Mouse (Mus musculus) hindbrain, embryonic 14.5 days (tissue): ENCODE data around the gene Svs3b. TPM values are rescaled to one million over a fixed set of nuclear protein-coding genes. Genes with fewer than 3 reads are reported as not detected.
"Not testable (repeated sequence)": the region's sequence is repeated elsewhere in the genome, so short reads cannot be mapped to it uniquely, and the experiment has no call there.

Experiments used
- ATAC-seq: fragments of 200-750 bp; cut with Nextera tagmentation; 2 replicates; pipeline ENCODE4 v1.8.0; 2017; ENCODE audit warnings: moderate number of reproducible peaks, mild to moderate bottlenecking, moderate TSS enrichment, moderate library complexity; ENCODE audit not compliant: low FRiP score
- DNase-seq: peaks from one replicate; pipeline ENCODE4 v3.0.0-alpha.2; 2015; ENCODE audit warnings: low spot score
- H3K27ac ChIP-seq: fragments of 300-500 bp; sonication (generic); 2 replicates; pipeline ENCODE4 v1.5.1; 2014; ENCODE audit warnings: mild to moderate bottlenecking, moderate library complexity
- H3K27me3 ChIP-seq: fragments of 300-500 bp; sonication (generic); 2 replicates; pipeline ENCODE4 v1.6.1; 2014; ENCODE audit warnings: mild to moderate bottlenecking, low read length, mixed read lengths; ENCODE audit not compliant: control insufficient read depth, insufficient read depth
- H3K36me3 ChIP-seq: fragments of 300-500 bp; sonication (generic); replicated peaks from 2 replicates; pipeline ENCODE4 v1.6.1; 2014; ENCODE audit not compliant: control insufficient read depth, insufficient read depth
- H3K4me1 ChIP-seq: fragments of 300-500 bp; sonication (generic); replicated peaks from 2 replicates; pipeline ENCODE4 v1.6.1; 2014; ENCODE audit warnings: antibody characterized with exemption, low read length, mixed read lengths; ENCODE audit not compliant: control insufficient read depth, insufficient read depth
- H3K4me2 ChIP-seq: fragments of 300-500 bp; sonication (generic); replicated peaks from 2 replicates; pipeline ENCODE4 v1.6.1; 2014; ENCODE audit warnings: mild to moderate bottlenecking, moderate library complexity
- H3K4me3 ChIP-seq: fragments of 300-500 bp; sonication (generic); replicated peaks from 2 replicates; pipeline ENCODE4 v1.5.1; 2014; ENCODE audit warnings: mild to moderate bottlenecking, low read length
- H3K9ac ChIP-seq: fragments of 300-500 bp; sonication (generic); 2 replicates; pipeline ENCODE4 v1.6.1; 2014
- H3K9me3 ChIP-seq: fragments of 300-500 bp; sonication (generic); 2 replicates; pipeline ENCODE4 v1.6.1; 2016; ENCODE audit warnings: low read length; ENCODE audit not compliant: control insufficient read depth
- WGBS: fragments of 180-500 bp; shearing (Covaris S2); extraction: QIAGEN DNeasy Blood & Tissue Kit; methylation state at CpG from one replicate; pipeline ENCODE4 v1.1.7; 2014; 5-methylcytosine and 5-hydroxymethylcytosine counted together
- polyA plus RNA-seq: library from polyadenylated mRNA; unstranded; fragments of >200 nt; fragmentation: Nextera tagmentation; extraction: Ambion mirVana; gene quantifications from 2 replicates; pipeline ENCODE4 v1.2.1, GENCODE M21; 2014

Gene Svs3b
- not detected in 2 replicates for polyA plus RNA-seq

DNA sequence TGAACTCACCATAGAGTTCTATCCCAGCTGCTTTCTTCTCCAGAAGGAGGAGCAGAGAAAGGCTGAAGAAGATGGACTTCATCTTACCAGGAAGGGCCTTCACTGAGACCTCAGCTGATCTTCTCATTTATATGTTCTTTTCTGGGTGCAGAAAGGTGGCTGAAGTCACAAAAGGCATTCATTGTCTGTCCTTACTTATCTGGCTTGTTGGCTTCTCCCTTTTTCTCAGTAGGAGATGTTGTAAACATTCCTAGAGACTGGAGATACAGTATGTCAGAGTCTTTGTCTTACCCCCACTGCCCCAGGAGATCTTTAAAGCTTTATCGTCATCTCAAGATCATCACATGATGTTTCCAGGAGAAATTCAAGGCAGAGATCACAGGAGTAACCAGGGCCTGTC, at the start of gene Svs3b:
Gene Svs3b, minus strand, starts transcription at position 101 of the 400 bp plus-strand sequence.
- not testable (repeated sequence) for H3K9ac ChIP-seq, H3K4me1 ChIP-seq, H3K4me3 ChIP-seq, H3K27ac ChIP-seq, H3K9me3 ChIP-seq, DNase-seq, H3K36me3 ChIP-seq, ATAC-seq, H3K4me2 ChIP-seq, H3K27me3 ChIP-seq
- 81% methylated on average over 1 of the region's 1 CpGs for WGBS

- WGBS, result 79% methylated on average over 1 of the region's 1 CpGs
- H3K9me3 ChIP-seq, H3K9ac ChIP-seq, DNase-seq, H3K4me3 ChIP-seq, ATAC-seq, H3K4me2 ChIP-seq, H3K27ac ChIP-seq, H3K27me3 ChIP-seq, H3K4me1 ChIP-seq, H3K36me3 ChIP-seq: not testable (repeated sequence)
These were observed 32.5 kb upstream of the Svs3b start, which contains the start of gene Svs3a for GRCm38 (mm10) chr2:164288968-164289367. TSS of gene Svs3a (plus strand) at chr2:164289268.

GRCm38 (mm10) chr2:164278359-164278758, 21.9 kb upstream of the Svs3b start, which contains the start of gene Svs4:
TSS of gene Svs4 (minus strand) at chr2:164278459.
- WGBS, result 95% methylated on average over 4 of the region's 4 CpGs
- no peak for ATAC-seq

GRCm38 (mm10) chr2:164238366-164238765, 18.1 kb downstream of the Svs3b start, which contains the start of gene Svs2:
TSS of gene Svs2 (minus strand) at chr2:164238466.
- Histone ChIP-seq H3K27me3 (no peaks in the 10 kb centered on the region), H3K27ac (no peak within 1 kb of the TSS), H3K4me3 (no peak within 1 kb of the TSS), H3K9me3 (no peaks in the 10 kb centered on the region), H3K4me2 (no peak within 1 kb of the TSS), H3K36me3 (no peaks in the 10 kb centered on the region), H3K4me1 (no peaks in the 10 kb centered on the region), H3K9ac (no peak within 1 kb of the TSS)
- ATAC-seq (no peak), DNase-seq (no peak)
- WGBS, result 87% methylated on average over 3 of the region's 3 CpGs

More at GRCm38 (mm10) chr2:164278359-164278758, 21.9 kb upstream of the Svs3b start, which contains the start of gene Svs4:
- no peaks in the 10 kb centered on the region for H3K9me3 ChIP-seq
- no peaks in the 10 kb centered on the region for H3K36me3 ChIP-seq
- H3K4me2 ChIP-seq, result no peak within 1 kb of the TSS
- H3K4me3 ChIP-seq, result no peak within 1 kb of the TSS
- H3K9ac ChIP-seq, result no peak within 1 kb of the TSS
- DNase-seq, result no peak
- H3K27me3 ChIP-seq, result no peaks in the 10 kb centered on the region
- H3K4me1 ChIP-seq, result no peaks in the 10 kb centered on the region
- H3K27ac ChIP-seq, result no peak within 1 kb of the TSS

GRCm38 (mm10) chr2:164232671-164233070, 23.8 kb downstream of the Svs3b start:
- H3K27ac ChIP-seq, result no peak overlapping the region
- no peak overlapping the region for H3K4me2 ChIP-seq
- 89% methylated on average over 8 of the region's 8 CpGs for WGBS
- H3K9ac ChIP-seq, result no peak overlapping the region
- no peaks in the 10 kb centered on the region for H3K36me3 ChIP-seq
- DNase-seq, result no peak
- no peak for ATAC-seq
- no peaks in the 10 kb centered on the region for H3K4me1 ChIP-seq
- no peak overlapping the region for H3K4me3 ChIP-seq
- H3K27me3 ChIP-seq, result no peaks in the 10 kb centered on the region
- H3K9me3 ChIP-seq, result no peaks in the 10 kb centered on the region

- Histone ChIP-seq H3K9me3 (no peaks in the 10 kb centered on the region), H3K9ac (no peak overlapping the region), H3K4me3 (no peak overlapping the region), H3K36me3 (no peaks in the 10 kb centered on the region), H3K4me1 (no peaks in the 10 kb centered on the region), H3K27ac (no peak overlapping the region), H3K4me2 (no peak overlapping the region), H3K27me3 (no peaks in the 10 kb centered on the region)
- no peak for DNase-seq
- 94% methylated on average over 8 of the region's 8 CpGs for WGBS
- no peak for ATAC-seq
These were observed 27.9 kb downstream of the Svs3b start for GRCm38 (mm10) chr2:164228361-164229070.

DNA sequence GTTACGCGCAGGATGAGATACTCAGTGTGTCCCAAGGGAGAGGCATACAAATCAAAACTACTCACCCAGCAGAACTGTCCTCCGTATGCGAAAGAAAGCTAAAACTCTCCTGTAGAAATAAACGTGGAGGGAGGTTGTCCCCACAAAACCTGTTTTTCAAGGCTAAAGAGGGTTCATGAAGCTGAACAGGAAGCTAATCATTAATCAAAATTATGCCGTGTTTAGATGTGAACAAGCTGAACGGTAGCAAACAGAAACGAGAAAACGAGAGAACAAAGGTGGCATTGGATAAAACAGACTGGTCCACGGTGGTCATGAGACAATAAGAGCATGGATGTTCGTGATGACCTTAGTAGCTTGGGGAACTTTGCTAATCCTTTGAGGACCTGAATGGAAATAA, 34.9 kb downstream of the Svs3b start, which contains the start of gene Wfdc15b:
Gene Wfdc15b, minus strand, starts transcription at position 139 of the 400 bp plus-strand sequence.
- no peaks in the 10 kb centered on the region for H3K27me3 ChIP-seq
- no peak within 1 kb of the TSS for H3K4me3 ChIP-seq
- no peak within 1 kb of the TSS for H3K4me2 ChIP-seq
- no peak for DNase-seq
- WGBS, result 85% methylated on average over 11 of the region's 11 CpGs
- ATAC-seq, result no peak
- no peaks in the 10 kb centered on the region for H3K36me3 ChIP-seq
- H3K4me1 ChIP-seq, result no peaks in the 10 kb centered on the region
- H3K9ac ChIP-seq, result no peak within 1 kb of the TSS
- no peak within 1 kb of the TSS for H3K27ac ChIP-seq
- no peaks in the 10 kb centered on the region for H3K9me3 ChIP-seq

GRCm38 (mm10) chr2:164219295-164219694, 37.1 kb downstream of the Svs3b start:
- 90% methylated on average over 9 of the region's 9 CpGs for WGBS
- Histone ChIP-seq H3K9ac (no peak overlapping the region), H3K36me3 (no peaks in the 10 kb centered on the region), H3K9me3 (no peaks in the 10 kb centered on the region), H3K4me2 (no peak overlapping the region), H3K4me3 (no peak overlapping the region), H3K27ac (no peak overlapping the region), H3K4me1 (no peaks in the 10 kb centered on the region), H3K27me3 (no peaks in the 10 kb centered on the region)
- DNase-seq (no peak), ATAC-seq (no peak)

DNA sequence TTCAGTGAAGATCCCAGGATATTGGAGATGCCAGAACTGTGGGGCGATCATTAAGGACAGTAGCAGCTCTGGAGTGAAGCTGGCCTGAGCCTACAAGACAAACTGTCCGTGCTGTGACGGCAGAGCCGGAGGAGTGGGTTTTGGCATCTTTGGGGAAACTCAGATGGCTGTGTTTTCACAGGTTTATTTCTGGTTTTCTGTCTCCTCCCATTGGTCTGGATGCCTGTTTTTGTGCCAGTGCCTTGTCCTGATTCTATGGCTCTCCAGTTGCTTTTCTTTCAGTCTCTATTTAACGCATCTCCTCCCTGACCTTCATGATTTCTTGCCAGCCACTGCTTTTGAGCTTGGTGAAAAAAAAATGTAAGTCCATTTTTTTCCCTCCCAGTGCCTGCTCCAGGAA, 43.7 kb downstream of the Svs3b start:
- no peaks in the 10 kb centered on the region for H3K36me3 ChIP-seq
- no peak overlapping the region for H3K9ac ChIP-seq
- ATAC-seq (no peak), DNase-seq (no peak)
- WGBS, result 83% methylated on average over 5 of the region's 5 CpGs
- no peak overlapping the region for H3K4me3 ChIP-seq
- no peak overlapping the region for H3K27ac ChIP-seq
- H3K4me2 ChIP-seq, result no peak overlapping the region
- no peaks in the 10 kb centered on the region for H3K27me3 ChIP-seq
- no peaks in the 10 kb centered on the region for H3K4me1 ChIP-seq
- no peaks in the 10 kb centered on the region for H3K9me3 ChIP-seq
